Mouse (Mus musculus) hindbrain, embryonic 15.5 days (tissue): ENCODE measurements around the gene Elmo2. TPM values are rescaled to one million over a fixed set of nuclear protein-coding genes. Genes with fewer than 3 reads are reported as not detected.

Source experiments
- polyA plus RNA-seq: library from polyadenylated mRNA; unstranded; fragments of >200 nt; fragmentation: Nextera tagmentation; extraction: Ambion mirVana; gene quantifications from 2 replicates; pipeline ENCODE4 v1.2.1, GENCODE M21; 2015

The Elmo2 gene
- polyA plus RNA-seq, 1 experiment from 2014 or later = 101 TPM

Other genes starting within 250 kb of the Elmo2 start
- gene 1700025C18Rik, start 235.7 kb downstream of the Elmo2 start, polyA plus RNA-seq = not detected in 2 replicates
- gene Cdh22, start 91.6 kb downstream of the Elmo2 start, polyA plus RNA-seq = 16.4 and 16.6 TPM in 2 replicates
- 69.2 and 72.5 TPM in 2 replicates for gene Slc35c2, start 38.6 kb downstream of the Elmo2 start, polyA plus RNA-seq
- 5.8 and 8.3 TPM in 2 replicates for gene Zfp663, start 42.2 kb upstream of the Elmo2 start, polyA plus RNA-seq
- gene Zfp334, start 61.8 kb upstream of the Elmo2 start, polyA plus RNA-seq = 8.5 and 9.1 TPM in 2 replicates
- gene Ocstamp, start 73.9 kb upstream of the Elmo2 start, polyA plus RNA-seq = 0.07 TPM in 1 of 2 replicates, not detected in the other
- gene Slc13a3, start 146.8 kb upstream of the Elmo2 start, polyA plus RNA-seq = 7.7 and 8.7 TPM in 2 replicates
- 43.5 and 45.7 TPM in 2 replicates for gene Trp53rka, start 166.8 kb upstream of the Elmo2 start, polyA plus RNA-seq
- 3.0 and 3.5 TPM in 2 replicates for gene Slc2a10, start 177.3 kb upstream of the Elmo2 start, polyA plus RNA-seq